Comparison of ENCODE assay signal across 21 mouse cellular contexts in the genomic region with DNA sequence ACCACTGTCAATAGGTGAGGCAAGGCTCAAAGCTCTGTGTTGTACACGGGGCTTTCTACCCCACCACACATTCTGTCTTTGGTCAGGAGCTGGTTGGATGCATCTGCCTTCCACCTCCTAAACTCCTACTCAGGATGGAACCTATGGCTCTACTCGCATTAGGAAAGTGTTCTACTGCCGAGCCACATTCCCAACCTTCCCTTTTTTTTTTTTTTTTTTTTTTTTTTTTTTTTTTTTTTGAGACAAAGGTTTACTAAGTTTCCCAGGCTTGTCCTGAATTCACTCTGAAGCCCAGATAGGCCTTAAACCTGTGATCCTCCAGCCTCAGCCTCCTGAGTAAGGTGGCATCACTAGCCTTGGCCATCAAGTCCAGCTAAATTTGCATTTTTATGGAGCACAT.
A peak's percentile ranks its signal among the peaks of the same experiment; 100 is the strongest.
DNase-seq lines count a peak whose midpoint lies in the region; ATAC-seq and TF ChIP-seq lines count a peak whose summit lies in the region.
"Had no signal": no experiment of that assay in that cellular context is flagged by ENCODE, and none has a peak within 500 bp of the region (broad histone marks: within the 10 kb centered on the region; RNA-seq: fewer than 3 reads in every experiment).

No protein-coding gene starts in this region.

- no peaks in the 10 kb centered on the region for H3K79me2 ChIP-seq in MEL (ENCODE audit: control insufficient read depth, insufficient read depth, low read length, poor library complexity)

- no peak for TF ChIP-seq CTCF in MEL (IDR thresholded peaks at IDR 0.05 in 2 of 3, conservative IDR thresholded peaks at IDR 0.05 in 1 of 3; ENCODE audit: control insufficient read depth in 1 of 3, insufficient read depth in 1 of 3, low read depth in 2 of 3, low read length in 3 of 3, poor library complexity in 1 of 3, severe bottlenecking in 1 of 3)
- no peak for TF ChIP-seq CTCF in intestine, postnatal 0 days (IDR thresholded peaks at IDR 0.05; ENCODE audit: low read depth)

- TF ChIP-seq RAD21 in MEL (IDR thresholded peaks at IDR 0.05; ENCODE audit: low read depth, low read length) = no peak

- DNase-seq in kidney, postnatal 36 days = no peak
- no peak for DNase-seq in MEL (ENCODE audit: low read depth, low spot score)
- no peak for DNase-seq in thymus, postnatal 4 days
- DNase-seq in cerebellum, postnatal 10 days = no peak
- DNase-seq in cerebellum, adult 8-10 months = no peak
- DNase-seq: adrenal gland, adult 2 months; adrenal gland, postnatal 25 days; B cell, adult 2 months; cerebellum, adult 18-20 months; cerebellum, postnatal 14 days; gastrocnemius, postnatal 10 days; heart, adult 18-20 months; heart, postnatal 10 days had no signal

- H3K27ac ChIP-seq in kidney, embryonic 15.5 days = no peak overlapping the region
- no peak overlapping the region for H3K27ac ChIP-seq in MEL (ENCODE audit: control insufficient read depth, low read depth, low read length)
- H3K27ac ChIP-seq in intestine, postnatal 0 days (ENCODE audit: low read depth, low read length) = no peak overlapping the region
- H3K27ac ChIP-seq: embryonic facial prominence, embryonic 12.5 days; forebrain, embryonic 15.5 days; heart, embryonic 10.5 days; hindbrain, embryonic 13.5 days; hindbrain, postnatal 0 days had no signal

- no peak overlapping the region for H3K9ac ChIP-seq in kidney, embryonic 15.5 days
- H3K9ac ChIP-seq in MEL (ENCODE audit: control insufficient read depth, low read depth, low read length, poor library complexity, severe bottlenecking) = no peak overlapping the region
- H3K9ac ChIP-seq in intestine, postnatal 0 days (ENCODE audit: low read depth, low read length) = no peak overlapping the region
- H3K9ac ChIP-seq: embryonic facial prominence, embryonic 12.5 days; forebrain, embryonic 15.5 days; hindbrain, embryonic 13.5 days had no signal

- H3K27me3 ChIP-seq in kidney, embryonic 15.5 days = peaks cover 43% of the 10 kb centered on the region
- H3K27me3 ChIP-seq in MEL (ENCODE audit: control insufficient read depth in 1 of 2, insufficient read depth in 2 of 2, low read length in 2 of 2) = no peaks in the 10 kb centered on the region
- H3K27me3 ChIP-seq in intestine, postnatal 0 days (replicated peaks; ENCODE audit: control insufficient read depth, insufficient read depth, low read length) = no peaks in the 10 kb centered on the region; the same call in 1 of the 2 replicates

- no peak for TF ChIP-seq EP300 in MEL (IDR thresholded peaks at IDR 0.05; ENCODE audit: low read depth in 1 of 2, low read length in 2 of 2)

- WGBS in kidney, embryonic 15.5 days = 82% methylated on average over 3 of the region's 3 CpGs
- 74% methylated on average over 3 of the region's 3 CpGs for WGBS in intestine, postnatal 0 days

- no peaks in the 10 kb centered on the region for H3K9me3 ChIP-seq in kidney, embryonic 15.5 days (replicated peaks)
- H3K9me3 ChIP-seq in MEL (replicated peaks; ENCODE audit: insufficient read depth, low read length) = no peaks in the 10 kb centered on the region
- no peaks in the 10 kb centered on the region for H3K9me3 ChIP-seq in intestine, postnatal 0 days (ENCODE audit: control insufficient read depth)
- H3K9me3 ChIP-seq: embryonic facial prominence, embryonic 12.5 days; forebrain, embryonic 15.5 days; heart, embryonic 10.5 days; hindbrain, embryonic 13.5 days had no signal

- H3K4me1 ChIP-seq in kidney, embryonic 15.5 days = peaks cover 41% of the 10 kb centered on the region
- no peaks in the 10 kb centered on the region for H3K4me1 ChIP-seq in MEL (ENCODE audit: control insufficient read depth in 1 of 2, insufficient read depth in 2 of 2, low read length in 2 of 2)
- peaks cover 26% of the 10 kb centered on the region for H3K4me1 ChIP-seq in intestine, postnatal 0 days (replicated peaks; ENCODE audit: control insufficient read depth, insufficient read depth, low read length)

- TF ChIP-seq POLR2A in MEL (IDR thresholded peaks at IDR 0.05; ENCODE audit: control insufficient read depth in 1 of 2, insufficient read depth in 1 of 2, low read depth in 1 of 2, low read length in 2 of 2, poor library complexity in 1 of 2) = no peak

- 0 out of 2 replicates have a peak overlapping the region, but pooled peaks have one; percentile 5 for H3K4me2 ChIP-seq in kidney, embryonic 15.5 days
- H3K4me2 ChIP-seq in intestine, postnatal 0 days (replicated peaks; ENCODE audit: low read depth) = peak overlapping the region; percentile 92; the same call in 1 of the 2 replicates
- H3K4me2 ChIP-seq: embryonic facial prominence, embryonic 12.5 days; forebrain, embryonic 15.5 days; hindbrain, embryonic 13.5 days had no signal

- ATAC-seq in kidney, embryonic 15.5 days (replicated peaks; ENCODE audit: low FRiP score) = no peak
- no peak for ATAC-seq in intestine, postnatal 0 days
- ATAC-seq: CD4-positive, CD25-positive, alpha-beta regulatory T cell, adult 4 months; forebrain, embryonic 15.5 days; hindbrain, postnatal 0 days had no signal

- no peaks in the 10 kb centered on the region for H3K36me3 ChIP-seq in kidney, embryonic 15.5 days
- H3K36me3 ChIP-seq in MEL (ENCODE audit: control insufficient read depth in 1 of 2, insufficient read depth in 2 of 2, low read length in 2 of 2) = no peaks in the 10 kb centered on the region
- no peaks in the 10 kb centered on the region for H3K36me3 ChIP-seq in intestine, postnatal 0 days (ENCODE audit: control insufficient read depth, insufficient read depth)
- H3K36me3 ChIP-seq: embryonic facial prominence, embryonic 12.5 days; forebrain, embryonic 15.5 days; heart, embryonic 10.5 days; hindbrain, embryonic 13.5 days had no signal

- no peak overlapping the region for H3K4me3 ChIP-seq in kidney, embryonic 15.5 days (replicated peaks)
- H3K4me3 ChIP-seq in MEL (ENCODE audit: control insufficient read depth in 1 of 2, insufficient read depth in 1 of 2, low read depth in 2 of 2, low read length in 2 of 2) = no peak overlapping the region
- no peak overlapping the region for H3K4me3 ChIP-seq in intestine, postnatal 0 days (ENCODE audit: low read depth, low read length)
- H3K4me3 ChIP-seq: embryonic facial prominence, embryonic 12.5 days; forebrain, embryonic 15.5 days; heart, embryonic 10.5 days; hindbrain, embryonic 13.5 days had no signal

TF ChIP-seq in MEL, 35 proteins besides CTCF, POLR2A, EP300 and RAD21:
- TF ChIP-seq TCF12 (IDR thresholded peaks at IDR 0.05; ENCODE audit: low read depth, low read length) (no peak), ETS1 (IDR thresholded peaks at IDR 0.05; ENCODE audit: low read depth, low read length) (no peak), MXI1 (IDR thresholded peaks at IDR 0.05; ENCODE audit: low read depth, low read length) (no peak), KAT2A (conservative IDR thresholded peaks at IDR 0.05; ENCODE audit: low read depth, low read length) (no peak), ZNF384 (IDR thresholded peaks at IDR 0.05; ENCODE audit: low read depth, low read length) (peak; percentile 52), JUND (IDR thresholded peaks at IDR 0.05; ENCODE audit: low read depth, low read length) (no peak), CHD1 (IDR thresholded peaks at IDR 0.05; ENCODE audit: low read depth, low read length) (no peak)
